Mouse (Mus musculus) liver, embryonic 13.5 days (tissue): ENCODE measurements around the gene Etfa. TPM values are rescaled to one million over a fixed set of nuclear protein-coding genes. Genes with fewer than 3 reads are reported as not detected.

Source experiments
- ATAC-seq: fragments of 200-750 bp; cut with Nextera tagmentation; 2 replicates; pipeline ENCODE4 v1.8.0; 2017; ENCODE audit warnings: low read depth, mild to moderate bottlenecking, moderate number of reproducible peaks, moderate library complexity
- DNase-seq: peaks from one replicate; pipeline ENCODE4 v3.0.0; 2022
- H3K27ac ChIP-seq: fragments of 300-500 bp; sonication (generic); 2 replicates; pipeline ENCODE4 v1.5.1; 2015; ENCODE audit warnings: moderate library complexity, mild to moderate bottlenecking, inconsistent platforms
- H3K27me3 ChIP-seq: fragments of 300-500 bp; sonication (generic); 2 replicates; pipeline ENCODE4 v1.6.1; 2015; ENCODE audit warnings: mild to moderate bottlenecking, inconsistent platforms
- H3K36me3 ChIP-seq: fragments of 300-500 bp; sonication (generic); 2 replicates; pipeline ENCODE4 v1.6.1; 2015; ENCODE audit warnings: mild to moderate bottlenecking, inconsistent platforms
- H3K4me1 ChIP-seq: fragments of 300-500 bp; sonication (generic); replicated peaks from 2 replicates; pipeline ENCODE4 v1.6.1; 2015; ENCODE audit warnings: inconsistent platforms
- H3K4me2 ChIP-seq: fragments of 300-500 bp; sonication (generic); 2 replicates; pipeline ENCODE4 v1.6.1; 2015; ENCODE audit warnings: inconsistent platforms, mild to moderate bottlenecking, moderate library complexity
- H3K4me3 ChIP-seq: fragments of 300-500 bp; sonication (generic); replicated peaks from 2 replicates; pipeline ENCODE4 v1.5.1; 2015; ENCODE audit warnings: mild to moderate bottlenecking, inconsistent platforms
- H3K9ac ChIP-seq: fragments of 300-500 bp; sonication (generic); 2 replicates; pipeline ENCODE4 v1.6.1; 2015; ENCODE audit warnings: mild to moderate bottlenecking, inconsistent platforms
- H3K9me3 ChIP-seq: fragments of 300-500 bp; sonication (generic); replicated peaks from 2 replicates; pipeline ENCODE4 v1.6.1; 2016; ENCODE audit warnings: inconsistent platforms
- WGBS: fragments of 180-500 bp; shearing (Covaris S2); methylation state at CpG from one replicate; pipeline ENCODE4 v1.1.7; 2015; ENCODE audit not compliant: insufficient replicate concordance; 5-methylcytosine and 5-hydroxymethylcytosine counted together
- polyA plus RNA-seq: library from polyadenylated mRNA; unstranded; fragments of >200 nt; fragmentation: Nextera tagmentation; extraction: Ambion mirVana; gene quantifications from 2 replicates; pipeline ENCODE4 v1.2.1, GENCODE M21; 2015

The Etfa gene
- polyA plus RNA-seq, 1 experiment from 2014 or later, result 173 TPM

- Histone ChIP-seq H3K4me1 (peaks cover 27% of the 10 kb centered on the region), H3K27me3 (peaks cover 16% of the 10 kb centered on the region; the same call in 1 of the 2 replicates), H3K27ac (peak overlapping the region; percentile 93; the same call in 1 of the 2 replicates), H3K36me3 (no peaks in the 10 kb centered on the region), H3K4me3 (peak overlapping the region; percentile 93), H3K9ac (peak overlapping the region; percentile 95), H3K9me3 (no peaks in the 10 kb centered on the region), H3K4me2 (peak overlapping the region; percentile 92)
- WGBS, result 75% methylated on average over 10 of the region's 10 CpGs
- DNase-seq (no peak), ATAC-seq (no peak)
These were observed 1.3 kb downstream of the Etfa start for GRCm38 (mm10) chr9:55510651-55511235.

DNA sequence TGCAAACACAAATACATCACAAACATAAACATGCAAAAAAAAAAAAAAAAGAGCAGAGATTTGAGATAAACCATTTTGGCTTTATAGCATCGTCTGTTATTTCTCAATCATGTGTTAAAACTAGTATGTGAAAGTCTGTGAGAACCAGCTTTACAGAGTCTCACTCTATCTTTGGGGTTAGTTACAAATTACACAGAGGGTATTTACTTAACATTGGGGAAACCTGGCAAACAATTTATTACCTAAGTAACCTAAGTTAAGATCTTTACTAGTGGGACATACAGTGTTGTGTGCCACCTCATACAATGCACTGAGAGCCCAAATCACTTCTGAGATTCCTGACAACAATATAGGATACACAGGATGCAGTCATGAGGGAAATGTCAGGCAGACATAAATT is 2.3 kb downstream of the Etfa start:
- Histone ChIP-seq H3K4me2 (peak overlapping the region; percentile 21), H3K9me3 (no peaks in the 10 kb centered on the region), H3K27me3 (peaks cover 11% of the 10 kb centered on the region; the same call in 1 of the 2 replicates), H3K4me1 (peaks cover 27% of the 10 kb centered on the region), H3K4me3 (0 out of 2 replicates have a peak overlapping the region, but pooled peaks have one; percentile 2), H3K9ac (0 out of 2 replicates have a peak overlapping the region, but pooled peaks have one; percentile 1), H3K27ac (no peak overlapping the region), H3K36me3 (no peaks in the 10 kb centered on the region)
- DNase-seq, result no peak
- 57% methylated on average over 1 of the region's 1 CpGs for WGBS
- ATAC-seq, result no peak

DNA sequence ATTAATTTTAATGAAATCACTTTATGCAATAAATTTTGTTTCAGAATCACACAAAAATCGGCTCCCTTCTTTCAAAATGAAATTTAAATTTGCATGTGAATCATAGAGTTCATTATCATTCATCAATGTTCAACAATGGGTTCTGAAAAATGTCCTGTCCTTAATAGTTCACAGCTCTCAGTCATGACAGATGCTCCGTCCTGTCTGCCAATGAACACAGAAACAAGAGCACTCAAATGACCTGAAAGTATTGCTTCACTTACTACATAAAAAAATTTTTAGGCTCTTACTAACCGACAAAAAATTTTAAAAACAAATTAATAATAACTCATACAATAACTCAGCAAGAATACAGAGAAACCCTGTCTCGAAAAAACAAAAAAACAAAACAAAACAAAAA is 3.3 kb downstream of the Etfa start:
- Histone ChIP-seq H3K9me3 (no peaks in the 10 kb centered on the region), H3K27me3 (0 out of 2 replicates have a peak, but pooled peaks cover 2% of the 10 kb centered on the region), H3K4me3 (no peak overlapping the region), H3K36me3 (no peaks in the 10 kb centered on the region), H3K27ac (no peak overlapping the region), H3K4me1 (peaks cover 27% of the 10 kb centered on the region), H3K9ac (no peak overlapping the region), H3K4me2 (no peak overlapping the region)
- ATAC-seq, result no peak
- WGBS, result 74% methylated on average over 4 of the region's 4 CpGs
- DNase-seq, result no peak

DNA sequence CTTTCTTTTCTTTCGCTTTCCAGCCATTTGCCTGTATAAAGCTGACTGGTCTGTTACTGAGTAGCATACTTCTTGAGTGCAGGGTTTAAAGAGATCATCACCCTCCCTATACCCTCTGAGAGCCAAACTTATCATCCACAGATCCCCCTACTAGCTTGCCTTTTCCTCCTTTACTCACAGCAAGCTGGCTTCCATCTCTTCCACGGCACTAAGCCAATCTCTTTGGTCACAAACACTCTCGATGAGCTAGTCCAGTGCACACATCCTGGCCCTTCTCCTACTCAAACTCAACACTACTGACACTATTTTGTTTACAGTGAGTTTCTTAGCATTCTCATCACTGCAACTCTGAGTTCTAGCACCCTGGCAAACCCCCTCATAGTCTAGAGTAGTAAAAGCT is 4.1 kb downstream of the Etfa start:
- Histone ChIP-seq H3K27me3 (no peaks in the 10 kb centered on the region), H3K27ac (no peak overlapping the region), H3K4me3 (no peak overlapping the region), H3K4me1 (peaks cover 27% of the 10 kb centered on the region), H3K9me3 (no peaks in the 10 kb centered on the region), H3K9ac (no peak overlapping the region), H3K36me3 (no peaks in the 10 kb centered on the region), H3K4me2 (no peak overlapping the region)
- ATAC-seq (no peak), DNase-seq (no peak)
- WGBS, result 67% methylated on average over 3 of the region's 3 CpGs

GRCm38 (mm10) chr9:55482116-55482515 is 29.9 kb downstream of the Etfa start:
- no peak for DNase-seq
- H3K9me3 ChIP-seq, result no peaks in the 10 kb centered on the region
- no peak overlapping the region for H3K9ac ChIP-seq
- H3K4me2 ChIP-seq, result no peak overlapping the region
- 75% methylated on average over 2 of the region's 2 CpGs for WGBS
- H3K27me3 ChIP-seq, result no peaks in the 10 kb centered on the region
- peaks cover 35% of the 10 kb centered on the region for H3K36me3 ChIP-seq
- ATAC-seq, result no peak
- H3K4me3 ChIP-seq, result no peak overlapping the region
- no peaks in the 10 kb centered on the region for H3K4me1 ChIP-seq
- H3K27ac ChIP-seq, result no peak overlapping the region

GRCm38 (mm10) chr9:55478699-55479098 is 33.3 kb downstream of the Etfa start:
- no peaks in the 10 kb centered on the region for H3K27me3 ChIP-seq
- no peak overlapping the region for H3K4me2 ChIP-seq
- H3K27ac ChIP-seq, result no peak overlapping the region
- ATAC-seq (no peak), DNase-seq (no peak)
- no peak overlapping the region for H3K4me3 ChIP-seq
- H3K4me1 ChIP-seq, result no peaks in the 10 kb centered on the region
- peaks cover 34% of the 10 kb centered on the region for H3K36me3 ChIP-seq
- H3K9me3 ChIP-seq, result no peaks in the 10 kb centered on the region
- H3K9ac ChIP-seq, result no peak overlapping the region

- WGBS, result 40% methylated on average over 1 of the region's 1 CpGs
- peaks cover 22% of the 10 kb centered on the region; the same call in 1 of the 2 replicates for H3K36me3 ChIP-seq
- H3K9me3 ChIP-seq, result no peaks in the 10 kb centered on the region
- no peaks in the 10 kb centered on the region for H3K27me3 ChIP-seq
- H3K4me2 ChIP-seq, result no peak overlapping the region
- H3K4me1 ChIP-seq, result no peaks in the 10 kb centered on the region
- H3K27ac ChIP-seq, result no peak overlapping the region
- DNase-seq, result no peak
- no peak overlapping the region for H3K4me3 ChIP-seq
- H3K9ac ChIP-seq, result no peak overlapping the region
- no peak for ATAC-seq
These were observed 36.0 kb downstream of the Etfa start for GRCm38 (mm10) chr9:55476084-55476483.

GRCm38 (mm10) chr9:55468397-55468796 is 43.6 kb downstream of the Etfa start:
- Histone ChIP-seq H3K9ac (no peak overlapping the region), H3K4me2 (no peak overlapping the region), H3K27ac (no peak overlapping the region), H3K9me3 (no peaks in the 10 kb centered on the region), H3K4me3 (no peak overlapping the region), H3K36me3 (peaks cover 12% of the 10 kb centered on the region), H3K27me3 (no peaks in the 10 kb centered on the region), H3K4me1 (no peaks in the 10 kb centered on the region; the same call in 1 of the 2 replicates)
- DNase-seq (no peak), ATAC-seq (no peak)
- WGBS, result 73% methylated on average over 1 of the region's 1 CpGs

GRCm38 (mm10) chr9:55453366-55453765 is 58.7 kb downstream of the Etfa start:
- Histone ChIP-seq H3K9me3 (no peaks in the 10 kb centered on the region), H3K27ac (no peak overlapping the region), H3K27me3 (no peaks in the 10 kb centered on the region), H3K4me3 (no peak overlapping the region), H3K9ac (no peak overlapping the region), H3K4me2 (no peak overlapping the region), H3K36me3 (peaks cover 15% of the 10 kb centered on the region; the same call in 1 of the 2 replicates), H3K4me1 (peaks cover 13% of the 10 kb centered on the region)
- WGBS, result 82% methylated on average over 5 of the region's 5 CpGs
- DNase-seq (no peak), ATAC-seq (no peak)

- ATAC-seq, result peak; percentile 80
- H3K9ac ChIP-seq, result no peak overlapping the region
- H3K36me3 ChIP-seq, result peaks cover 15% of the 10 kb centered on the region; the same call in 1 of the 2 replicates
- no peaks in the 10 kb centered on the region for H3K9me3 ChIP-seq
- no peak overlapping the region for H3K27ac ChIP-seq
- H3K4me2 ChIP-seq, result no peak overlapping the region
- 84% methylated on average over 1 of the region's 1 CpGs for WGBS
- no peak overlapping the region for H3K4me3 ChIP-seq
- H3K4me1 ChIP-seq, result peaks cover 13% of the 10 kb centered on the region
- DNase-seq, result no peak
- no peaks in the 10 kb centered on the region for H3K27me3 ChIP-seq
These were observed 59.1 kb downstream of the Etfa start for GRCm38 (mm10) chr9:55452906-55453305.

DNA sequence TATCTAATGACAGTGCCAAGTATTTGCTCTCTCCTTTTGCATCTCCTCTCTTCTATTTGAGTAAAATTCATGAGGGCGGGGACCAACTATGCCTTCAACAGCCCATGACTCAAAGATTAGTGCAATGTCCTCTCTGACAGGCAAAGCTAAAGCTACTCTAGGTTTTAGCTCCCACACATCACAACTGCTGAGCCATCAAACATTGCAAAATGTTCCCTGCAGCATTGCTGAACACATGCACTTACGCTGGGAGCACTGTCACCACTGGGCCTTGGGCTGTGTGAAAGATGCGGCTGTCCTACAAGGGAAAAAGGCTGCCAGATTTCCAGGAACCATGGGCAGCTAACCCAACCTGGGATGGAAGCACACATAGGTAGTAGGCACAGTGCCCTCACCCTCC is 60.6 kb downstream of the Etfa start:
- H3K4me3 ChIP-seq, result no peak overlapping the region
- 74% methylated on average over 3 of the region's 3 CpGs for WGBS
- no peaks in the 10 kb centered on the region for H3K9me3 ChIP-seq
- H3K27ac ChIP-seq, result no peak overlapping the region
- ATAC-seq, result no peak
- no peak overlapping the region for H3K4me2 ChIP-seq
- no peak for DNase-seq
- no peak overlapping the region for H3K9ac ChIP-seq
- H3K36me3 ChIP-seq, result peaks cover 15% of the 10 kb centered on the region; the same call in 1 of the 2 replicates
- peaks cover 13% of the 10 kb centered on the region for H3K4me1 ChIP-seq
- no peaks in the 10 kb centered on the region for H3K27me3 ChIP-seq

GRCm38 (mm10) chr9:55450035-55450434 is 62.0 kb downstream of the Etfa start:
- Histone ChIP-seq H3K4me1 (peaks cover 13% of the 10 kb centered on the region), H3K36me3 (peaks cover 8% of the 10 kb centered on the region; the same call in 1 of the 2 replicates), H3K9me3 (no peaks in the 10 kb centered on the region), H3K27me3 (no peaks in the 10 kb centered on the region), H3K9ac (no peak overlapping the region), H3K27ac (no peak overlapping the region), H3K4me2 (no peak overlapping the region), H3K4me3 (no peak overlapping the region)
- DNase-seq (no peak), ATAC-seq (no peak)
- WGBS, result 78% methylated on average over 6 of the region's 6 CpGs
